Mouse (Mus musculus) heart, adult 2 months (tissue): ENCODE data around the gene Fbxl13.

Source experiments
- CTCF ChIP-seq: fragments of 200-600 bp; IDR thresholded peaks from 2 replicates; pipeline ENCODE4 v1.8.1; 2022; ENCODE audit warnings: antibody characterized with exemption, mild to moderate bottlenecking, moderate library complexity
- EP300 ChIP-seq: fragments of 200-500 bp; IDR thresholded peaks from 2 replicates; pipeline ENCODE4 v1.6.1; 2011; ENCODE audit warnings: low read depth, low read length, control low read depth; ENCODE audit not compliant: insufficient read depth
- POLR2A ChIP-seq: fragments of 200-500 bp; IDR thresholded peaks from 2 replicates; pipeline ENCODE4 v1.6.1; 2011; ENCODE audit warnings: mild to moderate bottlenecking, low read depth, low read length, control low read depth; ENCODE audit not compliant: insufficient read depth

GRCm38 (mm10) chr5:21506887-21507286 lies 138.5 kb downstream of the Fbxl13 start:
- TF ChIP-seq CTCF (no peak), POLR2A (no peak), EP300 (no peak)
